ENCODE assay signal across 8 mouse cellular contexts in the genomic region with DNA sequence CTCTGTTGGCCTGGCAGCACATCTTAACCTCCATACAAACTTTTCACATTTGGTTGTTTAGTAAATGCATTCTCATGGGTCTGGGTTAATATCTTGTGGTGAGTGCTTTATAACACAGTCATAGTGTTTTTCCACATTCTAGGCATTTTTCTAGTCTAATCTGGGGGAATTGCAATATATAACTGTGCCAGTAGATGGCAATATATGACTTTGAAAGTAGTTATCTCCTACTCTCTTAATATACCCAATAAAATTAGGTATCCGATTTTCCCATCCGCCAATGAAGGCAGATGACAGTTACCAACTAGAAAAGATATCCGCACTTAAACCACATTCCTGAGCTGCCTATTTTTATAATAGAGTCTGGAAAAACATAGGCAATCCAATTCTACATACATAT. TPM values are rescaled to one million over a fixed set of nuclear protein-coding genes. Genes with fewer than 3 reads are reported as not detected.
A peak's percentile ranks its signal among the peaks of the same experiment; 100 is the strongest.
DNase-seq lines count a peak whose midpoint lies in the region; ATAC-seq lines count a peak whose summit lies in the region.

No protein-coding gene starts in this region.

- ATAC-seq in frontal cortex, adult (ENCODE audit: low TSS enrichment), result peak; percentile 95
- peak; percentile 70 for ATAC-seq in midbrain, embryonic 11.5 days (ENCODE audit: low FRiP score)
- peak; percentile 44; the same call in 1 of the 2 replicates for ATAC-seq in granulocyte monocyte progenitor cell, adult 5-6 weeks (replicated peaks; ENCODE audit: poor library complexity, severe bottlenecking)
- ATAC-seq in neutrophil, adult 5-6 weeks (ENCODE audit: extremely low read depth, insufficient number of reproducible peaks, low FRiP score, poor library complexity, severe bottlenecking), result peak; percentile 44; the same call in 1 of the 2 replicates
- ATAC-seq in intestine, embryonic 15.5 days, result no peak

- WGBS in midbrain, embryonic 11.5 days, result 26% methylated on average over 3 of the region's 3 CpGs
- 31% methylated on average over 3 of the region's 3 CpGs for WGBS in midbrain, embryonic 10.5 days
- WGBS in intestine, embryonic 15.5 days, result 10% methylated on average over 3 of the region's 3 CpGs

- H3K27me3 ChIP-seq in midbrain, embryonic 11.5 days (ENCODE audit: control insufficient read depth, insufficient read depth, low read length), result no peaks in the 10 kb centered on the region
- H3K27me3 ChIP-seq in midbrain, embryonic 10.5 days (ENCODE audit: low read depth, poor library complexity, severe bottlenecking), result no peaks in the 10 kb centered on the region
- no peaks in the 10 kb centered on the region for H3K27me3 ChIP-seq in intestine, embryonic 15.5 days (replicated peaks)

- H3K36me3 ChIP-seq in midbrain, embryonic 11.5 days (ENCODE audit: control insufficient read depth, insufficient read depth, low read length), result no peaks in the 10 kb centered on the region
- H3K36me3 ChIP-seq in midbrain, embryonic 10.5 days, result no peaks in the 10 kb centered on the region
- no peaks in the 10 kb centered on the region for H3K36me3 ChIP-seq in intestine, embryonic 15.5 days

- no peak overlapping the region for H3K4me3 ChIP-seq in midbrain, embryonic 11.5 days (ENCODE audit: low read depth, low read length)
- no peak overlapping the region for H3K4me3 ChIP-seq in midbrain, embryonic 10.5 days
- H3K4me3 ChIP-seq in intestine, embryonic 15.5 days (replicated peaks), result no peak overlapping the region

- H3K27ac ChIP-seq in midbrain, embryonic 11.5 days (ENCODE audit: low read depth, low read length), result no peak overlapping the region
- no peak overlapping the region for H3K27ac ChIP-seq in midbrain, embryonic 10.5 days (replicated peaks)
- H3K27ac ChIP-seq in intestine, embryonic 15.5 days, result no peak overlapping the region

- DNase-seq in frontal cortex, postnatal 36 days (ENCODE audit: low spot score in 2 of 2), result no peak
- peak; percentile 92 for DNase-seq in midbrain, embryonic 11.5 days (ENCODE audit: low spot score, missing footprints)
- no peak for DNase-seq in midbrain, embryonic 10.5 days (ENCODE audit: low spot score)
- no peak for DNase-seq in gastrocnemius, postnatal 4 days (ENCODE audit: low spot score in 2 of 2)

- H3K9me3 ChIP-seq in midbrain, embryonic 11.5 days (ENCODE audit: control insufficient read depth, low read length), result no peaks in the 10 kb centered on the region
- H3K9me3 ChIP-seq in midbrain, embryonic 10.5 days (replicated peaks), result no peaks in the 10 kb centered on the region
- no peaks in the 10 kb centered on the region for H3K9me3 ChIP-seq in intestine, embryonic 15.5 days

- no peak overlapping the region for H3K4me2 ChIP-seq in midbrain, embryonic 11.5 days
- H3K4me2 ChIP-seq in intestine, embryonic 15.5 days (replicated peaks), result no peak overlapping the region

- no peak overlapping the region for H3K9ac ChIP-seq in midbrain, embryonic 11.5 days (ENCODE audit: low read length)
- H3K9ac ChIP-seq in intestine, embryonic 15.5 days, result no peak overlapping the region

- no peaks in the 10 kb centered on the region for H3K4me1 ChIP-seq in midbrain, embryonic 11.5 days (ENCODE audit: control insufficient read depth, insufficient read depth, low read length)
- no peaks in the 10 kb centered on the region for H3K4me1 ChIP-seq in midbrain, embryonic 10.5 days
- H3K4me1 ChIP-seq in intestine, embryonic 15.5 days (replicated peaks), result no peaks in the 10 kb centered on the region

RNA-seq across cellular contexts. Expression of a gene that starts 11.7 kb away (rescaled TPM):
- polyA plus RNA-seq in midbrain, embryonic 11.5 days (2014; fragmentation: Nextera tagmentation; extraction: Ambion mirVana), result 7.5 and 9.2 TPM in 2 replicates
- 6.8 and 7.9 TPM in 2 replicates for polyA plus RNA-seq in midbrain, embryonic 10.5 days (2016; fragmentation: Nextera tagmentation; extraction: Ambion mirVana)
- 2.0 and 3.4 TPM in 2 replicates for total RNA-seq in granulocyte monocyte progenitor cell, adult 5-6 weeks (2014; fragmentation: Nextera tagmentation)
- 1.0 TPM in 1 of 2 replicates, not detected in the other for total RNA-seq in granulocyte monocyte progenitor cell, adult 5-6 weeks (2017)
- total RNA-seq in neutrophil, adult 5-6 weeks (2017), result 1.2 TPM in 1 of 2 replicates, not detected in the other
- 5.9 and 6.4 TPM in 2 replicates for polyA plus RNA-seq in intestine, embryonic 15.5 days (2015; fragmentation: Nextera tagmentation; extraction: Ambion mirVana)
- 1 to 10 TPM; 4.2 to 5.8 TPM for total RNA-seq in gastrocnemius, postnatal 4 days (2021)
